Mouse (Mus musculus) midbrain, postnatal 0 days (tissue): ENCODE results near the gene Rps18. TPM values are rescaled to one million over a fixed set of nuclear protein-coding genes. Genes with fewer than 3 reads are reported as not detected.
A peak's percentile ranks its signal among the peaks of the same experiment; 100 is the strongest.
"Not testable (repeated sequence)": the region's sequence is repeated elsewhere in the genome, so short reads cannot be mapped to it uniquely, and the experiment has no call there.

ENCODE experiments used
- ATAC-seq: fragments of 200-750 bp; cut with Nextera tagmentation; 2 replicates; pipeline ENCODE4 v1.8.0; 2017; ENCODE audit warnings: moderate number of reproducible peaks, mild to moderate bottlenecking, moderate TSS enrichment, moderate library complexity; ENCODE audit not compliant: low FRiP score
- DNase-seq: peaks from one replicate; pipeline ENCODE4 v3.0.0-alpha.2; 2015; ENCODE audit warnings: low spot score
- H3K27ac ChIP-seq: fragments of 300-500 bp; sonication (generic); 2 replicates; pipeline ENCODE4 v1.5.1; 2014; ENCODE audit warnings: low read depth, mild to moderate bottlenecking, low read length, mixed read lengths
- H3K27me3 ChIP-seq: fragments of 300-500 bp; sonication (generic); 2 replicates; pipeline ENCODE4 v1.6.1; 2014; ENCODE audit warnings: low read length, control low read depth, mixed read lengths; ENCODE audit not compliant: insufficient read depth
- H3K36me3 ChIP-seq: fragments of 300-500 bp; sonication (generic); 2 replicates; pipeline ENCODE4 v1.6.1; 2014; ENCODE audit warnings: low read length, control low read depth, mixed read lengths; ENCODE audit not compliant: insufficient read depth
- H3K4me1 ChIP-seq: fragments of 300-500 bp; sonication (generic); 2 replicates; pipeline ENCODE4 v1.6.1; 2014; ENCODE audit warnings: mild to moderate bottlenecking, control low read depth, antibody characterized with exemption, low read length, mixed read lengths; ENCODE audit not compliant: insufficient read depth
- H3K4me2 ChIP-seq: fragments of 300-500 bp; sonication (generic); 2 replicates; pipeline ENCODE4 v1.6.1; 2014; ENCODE audit warnings: low read depth, mild to moderate bottlenecking, low read length, mixed read lengths; ENCODE audit not compliant: poor library complexity, severe bottlenecking
- H3K4me3 ChIP-seq: fragments of 300-500 bp; sonication (generic); 2 replicates; pipeline ENCODE4 v1.5.1; 2014; ENCODE audit warnings: low read depth, mild to moderate bottlenecking, low read length, moderate library complexity
- H3K9ac ChIP-seq: fragments of 300-500 bp; sonication (generic); replicated peaks from 2 replicates; pipeline ENCODE4 v1.6.1; 2014; ENCODE audit warnings: mild to moderate bottlenecking, low read length, moderate library complexity, mixed read lengths; ENCODE audit not compliant: poor library complexity, severe bottlenecking
- H3K9me3 ChIP-seq: fragments of 300-500 bp; sonication (generic); 2 replicates; pipeline ENCODE4 v1.6.1; 2016; ENCODE audit warnings: low read length, control low read depth
- CTCF ChIP-seq: IDR thresholded peaks from 2 replicates; pipeline ENCODE4 v1.5.1; 2016; ENCODE audit warnings: antibody characterized with exemption, mild to moderate bottlenecking
- WGBS: fragments of 180-500 bp; shearing (Covaris S2); extraction: QIAGEN DNeasy Blood & Tissue Kit; methylation state at CpG from one replicate; pipeline ENCODE4 v1.1.7; 2014; 5-methylcytosine and 5-hydroxymethylcytosine counted together
- polyA plus RNA-seq: library from polyadenylated mRNA; unstranded; fragments of >200 nt; fragmentation: Nextera tagmentation; extraction: Ambion mirVana; gene quantifications from 2 replicates; pipeline ENCODE4 v1.2.1, GENCODE M21; 2015
- total RNA-seq: library from RNA; depleted of rRNA; stranded (reverse); fragments of >200 nt; gene quantifications from 2 replicates; pipeline ENCODE4 v1.2.3, GENCODE M21; 2014

Rps18 gene
- total and polyA plus RNA-seq, 2 experiments from 2014 or later = 742 to 751 TPM

GRCm38 (mm10) chr17:33995651-33996050, 39.9 kb upstream of the Rps18 start:
- no peak overlapping the region for H3K9ac ChIP-seq
- H3K27ac ChIP-seq = no peak overlapping the region
- 0 out of 2 replicates have a peak, but pooled peaks cover 4% of the 10 kb centered on the region for H3K4me1 ChIP-seq
- no peaks in the 10 kb centered on the region for H3K36me3 ChIP-seq
- 76% methylated on average over 3 of the region's 3 CpGs for WGBS
- H3K9me3 ChIP-seq = no peaks in the 10 kb centered on the region
- no peak for TF ChIP-seq CTCF
- DNase-seq (no peak), ATAC-seq (no peak)
- peaks cover 7% of the 10 kb centered on the region; the same call in 1 of the 2 replicates for H3K27me3 ChIP-seq
- no peak overlapping the region for H3K4me3 ChIP-seq
- no peak overlapping the region for H3K4me2 ChIP-seq

GRCm38 (mm10) chr17:33994959-33995358, 39.2 kb upstream of the Rps18 start:
- Histone ChIP-seq H3K9ac (no peak overlapping the region), H3K9me3 (no peaks in the 10 kb centered on the region), H3K4me1 (0 out of 2 replicates have a peak, but pooled peaks cover 3% of the 10 kb centered on the region), H3K36me3 (no peaks in the 10 kb centered on the region), H3K4me3 (no peak overlapping the region), H3K4me2 (no peak overlapping the region), H3K27ac (no peak overlapping the region), H3K27me3 (peaks cover 2% of the 10 kb centered on the region; the same call in 1 of the 2 replicates)
- WGBS = 88% methylated on average over 8 of the region's 8 CpGs
- ATAC-seq (no peak), DNase-seq (no peak)
- TF ChIP-seq CTCF = no peak

GRCm38 (mm10) chr17:33991788-33992664, 36.2 kb upstream of the Rps18 start:
- ATAC-seq (no peak), DNase-seq (peak; percentile 89)
- Histone ChIP-seq H3K4me1 (no peaks in the 10 kb centered on the region), H3K4me3 (no peak overlapping the region), H3K27me3 (peaks cover 5% of the 10 kb centered on the region; the same call in 1 of the 2 replicates), H3K9ac (no peak overlapping the region), H3K4me2 (no peak overlapping the region), H3K9me3 (no peaks in the 10 kb centered on the region), H3K36me3 (no peaks in the 10 kb centered on the region), H3K27ac (no peak overlapping the region)
- WGBS = 33% methylated on average over 10 of the region's 10 CpGs
- TF ChIP-seq CTCF = peak; percentile 88

GRCm38 (mm10) chr17:33982136-33982535, 26.3 kb upstream of the Rps18 start:
- 15% methylated on average over 8 of the region's 8 CpGs for WGBS
- peak; percentile 90 for TF ChIP-seq CTCF
- peak; percentile 60 for DNase-seq
- not testable (repeated sequence) for H3K9me3 ChIP-seq, ATAC-seq, H3K4me1 ChIP-seq, H3K36me3 ChIP-seq, H3K9ac ChIP-seq
- Histone ChIP-seq H3K27ac (peak overlapping the region; percentile 81; the same call in 1 of the 2 replicates), H3K4me3 (peak overlapping the region; percentile 46), H3K4me2 (peak overlapping the region; percentile 49), H3K27me3 (peaks cover 20% of the 10 kb centered on the region)

- DNase-seq (peak; percentile 98), ATAC-seq (peak; percentile 94)
- Histone ChIP-seq H3K27ac (peak overlapping the region; percentile 81), H3K4me2 (peak overlapping the region; percentile 49), H3K27me3 (peaks cover 28% of the 10 kb centered on the region), H3K4me3 (peak overlapping the region; percentile 46), H3K9ac (peak overlapping the region; percentile 55; the same call in 1 of the 2 replicates)
- not testable (repeated sequence) for H3K36me3 ChIP-seq, H3K9me3 ChIP-seq, H3K4me1 ChIP-seq
- WGBS = 1% methylated on average over 27 of the region's 27 CpGs
- peak; percentile 81 for TF ChIP-seq CTCF
Measured at GRCm38 (mm10) chr17:33981192-33981909, 25.6 kb upstream of the Rps18 start.
